Mouse (Mus musculus) midbrain, embryonic 14.5 days (tissue): ENCODE data around the gene Acat3. TPM values are rescaled to one million over a fixed set of nuclear protein-coding genes. Genes with fewer than 3 reads are reported as not detected.
"Not testable (repeated sequence)": the region's sequence is repeated elsewhere in the genome, so short reads cannot be mapped to it uniquely, and the experiment has no call there.

Source experiments
- ATAC-seq: fragments of 200-750 bp; cut with Nextera tagmentation; 2 replicates; pipeline ENCODE4 v1.8.0; 2017; ENCODE audit warnings: moderate number of reproducible peaks, moderate library complexity; ENCODE audit not compliant: low FRiP score, low TSS enrichment
- DNase-seq: peaks from one replicate; pipeline ENCODE4 v3.0.0-alpha.2; 2015
- H3K27ac ChIP-seq: fragments of 300-500 bp; sonication (generic); replicated peaks from 2 replicates; pipeline ENCODE4 v1.5.1; 2014; ENCODE audit warnings: mild to moderate bottlenecking, low read depth, low read length, moderate library complexity
- H3K27me3 ChIP-seq: fragments of 300-500 bp; sonication (generic); 2 replicates; pipeline ENCODE4 v1.6.1; 2014; ENCODE audit warnings: low read length, control low read depth, mixed read lengths; ENCODE audit not compliant: control insufficient read depth, insufficient read depth
- H3K36me3 ChIP-seq: fragments of 300-500 bp; sonication (generic); 2 replicates; pipeline ENCODE4 v1.6.1; 2014; ENCODE audit warnings: low read length, control low read depth; ENCODE audit not compliant: control insufficient read depth, insufficient read depth
- H3K4me1 ChIP-seq: fragments of 300-500 bp; sonication (generic); 2 replicates; pipeline ENCODE4 v1.6.1; 2014; ENCODE audit warnings: mild to moderate bottlenecking, antibody characterized with exemption, low read length, control low read depth; ENCODE audit not compliant: control insufficient read depth, insufficient read depth
- H3K4me2 ChIP-seq: fragments of 300-500 bp; sonication (generic); 2 replicates; pipeline ENCODE4 v1.6.1; 2014; ENCODE audit warnings: mild to moderate bottlenecking, low read length, moderate library complexity
- H3K4me3 ChIP-seq: fragments of 300-500 bp; sonication (generic); replicated peaks from 2 replicates; pipeline ENCODE4 v1.5.1; 2014; ENCODE audit warnings: low read depth, low read length
- H3K9ac ChIP-seq: fragments of 300-500 bp; sonication (generic); replicated peaks from 2 replicates; pipeline ENCODE4 v1.6.1; 2014; ENCODE audit warnings: mild to moderate bottlenecking, low read length, moderate library complexity
- H3K9me3 ChIP-seq: fragments of 300-500 bp; sonication (generic); 2 replicates; pipeline ENCODE4 v1.6.1; 2016; ENCODE audit warnings: low read length, control low read depth, mixed read lengths; ENCODE audit not compliant: control insufficient read depth
- WGBS: fragments of 180-500 bp; shearing (Covaris S2); extraction: QIAGEN DNeasy Blood & Tissue Kit; methylation state at CpG from one replicate; pipeline ENCODE4 v1.1.7; 2014; 5-methylcytosine and 5-hydroxymethylcytosine counted together
- polyA plus RNA-seq: library from polyadenylated mRNA; unstranded; fragments of >200 nt; fragmentation: Nextera tagmentation; extraction: Ambion mirVana; gene quantifications from 2 replicates; pipeline ENCODE4 v1.2.1, GENCODE M21; 2014

Acat3 gene
- polyA plus RNA-seq, 1 experiment from 2014 or later, result 0.53 TPM

DNA sequence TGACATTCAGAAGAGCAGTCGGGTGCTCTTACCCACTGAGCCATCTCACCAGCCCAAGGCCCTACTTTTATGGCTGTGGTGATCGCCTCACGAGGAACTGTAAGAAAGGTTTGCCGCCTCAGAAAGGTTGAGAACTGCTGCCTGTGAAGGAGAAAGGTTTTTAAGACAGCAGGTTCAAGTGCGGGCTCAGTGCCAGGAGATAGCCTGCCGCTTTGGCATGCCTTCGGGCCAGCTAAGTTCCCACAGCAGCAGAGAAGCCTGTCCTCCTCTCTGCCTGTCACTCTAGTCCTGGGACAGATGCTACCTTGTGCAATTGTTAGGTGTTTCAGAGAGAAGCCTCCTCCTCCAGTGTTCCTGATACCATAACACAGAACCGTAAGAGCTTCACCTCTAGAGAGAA lies 16.3 kb upstream of the Acat3 start:
- ATAC-seq (no peak), DNase-seq (no peak)
- H3K4me3 ChIP-seq, result no peak overlapping the region
- H3K36me3 ChIP-seq, result peaks cover 36% of the 10 kb centered on the region
- no peaks in the 10 kb centered on the region for H3K9me3 ChIP-seq
- H3K9ac ChIP-seq, result no peak overlapping the region
- 96% methylated on average over 8 of the region's 8 CpGs for WGBS
- H3K4me1 ChIP-seq, result peaks cover 9% of the 10 kb centered on the region
- no peak overlapping the region for H3K4me2 ChIP-seq
- no peaks in the 10 kb centered on the region for H3K27me3 ChIP-seq
- H3K27ac ChIP-seq, result no peak overlapping the region

DNA sequence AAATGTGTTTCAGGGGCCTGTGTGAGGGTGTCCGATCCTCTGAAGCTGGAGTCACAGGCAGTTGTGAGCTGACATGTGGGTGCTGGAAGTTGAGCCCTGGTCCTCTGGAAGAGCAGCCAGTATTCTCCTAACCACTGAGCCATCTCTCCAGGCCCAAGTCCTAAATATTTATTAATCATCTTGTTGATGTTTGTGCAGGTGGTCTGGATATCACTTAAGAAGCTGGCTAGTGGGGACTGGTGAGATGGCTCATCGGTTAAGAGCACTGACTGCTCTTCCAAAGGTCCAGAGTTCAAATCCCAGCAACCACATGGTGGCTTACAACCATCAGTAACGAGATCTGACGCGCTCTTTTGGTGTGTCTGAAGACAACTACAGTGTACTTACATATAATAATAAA lies 9.3 kb upstream of the Acat3 start:
- H3K4me2 ChIP-seq, result no peak overlapping the region
- ATAC-seq (no peak), DNase-seq (no peak)
- no peaks in the 10 kb centered on the region for H3K27me3 ChIP-seq
- no peak overlapping the region for H3K4me3 ChIP-seq
- H3K27ac ChIP-seq, result no peak overlapping the region
- no peaks in the 10 kb centered on the region for H3K9me3 ChIP-seq
- WGBS, result 95% methylated on average over 5 of the region's 5 CpGs
- H3K36me3 ChIP-seq, result peaks cover 70% of the 10 kb centered on the region
- H3K4me1 ChIP-seq, result no peaks in the 10 kb centered on the region
- H3K9ac ChIP-seq, result no peak overlapping the region

DNA sequence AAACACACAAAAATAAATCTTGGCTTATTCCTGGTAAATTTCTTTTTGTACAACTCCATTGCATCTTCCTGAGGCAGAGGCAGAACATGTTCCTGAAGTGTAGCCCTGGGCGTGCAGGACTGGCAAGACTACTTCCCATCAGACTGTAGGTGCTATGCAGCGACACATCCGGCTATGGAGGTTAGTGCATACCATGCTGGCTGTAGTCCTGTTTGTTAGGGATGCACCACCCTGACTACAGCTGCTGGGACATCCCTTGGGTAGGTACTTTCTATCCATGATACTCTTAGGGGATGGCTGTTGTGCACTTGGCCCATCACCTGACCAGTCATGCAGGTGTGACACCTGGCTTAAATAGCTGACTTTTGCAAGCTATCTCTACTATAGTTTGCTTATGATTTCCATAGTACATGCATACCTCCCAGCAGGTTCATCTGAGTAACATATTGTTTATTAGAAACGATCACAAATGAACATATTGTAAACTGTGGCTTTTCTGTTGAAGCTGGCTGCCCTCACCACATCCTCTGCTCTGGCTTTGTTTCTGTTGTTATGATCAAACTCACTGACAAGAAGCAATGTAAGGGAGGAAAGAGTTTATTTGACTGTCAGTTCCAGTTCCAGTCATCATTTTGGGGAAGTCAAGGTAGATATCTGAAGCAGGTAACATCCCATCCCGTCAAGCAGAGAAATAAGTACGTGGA lies 2.2 kb upstream of the Acat3 start:
- Histone ChIP-seq H3K4me2 (no peak overlapping the region), H3K36me3 (peaks cover 47% of the 10 kb centered on the region), H3K27ac (no peak overlapping the region), H3K27me3 (no peaks in the 10 kb centered on the region), H3K4me3 (no peak overlapping the region), H3K9me3 (no peaks in the 10 kb centered on the region), H3K9ac (no peak overlapping the region), H3K4me1 (no peaks in the 10 kb centered on the region)
- no peak for DNase-seq
- WGBS, result 92% methylated on average over 6 of the region's 6 CpGs
- ATAC-seq, result no peak

DNA sequence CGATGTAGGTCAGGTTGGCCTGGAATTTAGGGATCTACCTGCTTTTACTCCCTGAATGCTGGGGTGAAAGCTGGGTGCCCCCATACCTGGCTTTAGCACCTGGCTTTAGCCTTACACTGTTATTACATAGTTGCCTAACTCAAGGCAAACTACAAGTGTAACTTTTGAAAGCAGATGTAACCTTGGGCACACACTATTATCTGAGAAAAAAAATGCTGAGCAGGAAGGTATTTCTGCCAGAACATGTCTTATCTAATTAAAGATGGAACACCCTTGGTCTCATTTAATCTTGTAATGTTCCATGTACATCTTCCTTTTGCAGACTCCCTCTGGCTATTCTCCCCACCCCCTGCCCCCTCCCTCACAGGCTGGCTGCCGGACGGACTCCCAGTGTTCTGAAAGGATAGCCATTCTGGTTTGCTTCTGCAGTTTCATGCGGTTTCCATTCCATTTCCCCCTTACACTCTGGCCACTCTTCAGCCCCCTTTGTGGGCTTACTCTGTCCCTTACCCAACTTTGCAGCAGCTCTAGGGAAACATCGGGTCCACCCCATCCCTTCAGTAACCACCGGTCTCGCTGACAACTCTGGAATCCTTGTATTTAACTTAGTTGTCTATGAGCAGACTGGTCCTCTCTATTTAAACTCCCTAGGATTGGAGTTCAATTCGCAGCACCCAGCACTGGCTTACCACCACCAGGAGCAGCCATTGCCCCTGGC lies 1.3 kb upstream of the Acat3 start:
- Histone ChIP-seq H3K27me3 (no peaks in the 10 kb centered on the region), H3K4me1 (no peaks in the 10 kb centered on the region), H3K9ac (no peak overlapping the region), H3K4me2 (no peak overlapping the region), H3K4me3 (no peak overlapping the region), H3K9me3 (no peaks in the 10 kb centered on the region), H3K36me3 (peaks cover 43% of the 10 kb centered on the region), H3K27ac (no peak overlapping the region)
- ATAC-seq, result no peak
- DNase-seq, result no peak
- WGBS, result 80% methylated on average over 8 of the region's 8 CpGs

DNA sequence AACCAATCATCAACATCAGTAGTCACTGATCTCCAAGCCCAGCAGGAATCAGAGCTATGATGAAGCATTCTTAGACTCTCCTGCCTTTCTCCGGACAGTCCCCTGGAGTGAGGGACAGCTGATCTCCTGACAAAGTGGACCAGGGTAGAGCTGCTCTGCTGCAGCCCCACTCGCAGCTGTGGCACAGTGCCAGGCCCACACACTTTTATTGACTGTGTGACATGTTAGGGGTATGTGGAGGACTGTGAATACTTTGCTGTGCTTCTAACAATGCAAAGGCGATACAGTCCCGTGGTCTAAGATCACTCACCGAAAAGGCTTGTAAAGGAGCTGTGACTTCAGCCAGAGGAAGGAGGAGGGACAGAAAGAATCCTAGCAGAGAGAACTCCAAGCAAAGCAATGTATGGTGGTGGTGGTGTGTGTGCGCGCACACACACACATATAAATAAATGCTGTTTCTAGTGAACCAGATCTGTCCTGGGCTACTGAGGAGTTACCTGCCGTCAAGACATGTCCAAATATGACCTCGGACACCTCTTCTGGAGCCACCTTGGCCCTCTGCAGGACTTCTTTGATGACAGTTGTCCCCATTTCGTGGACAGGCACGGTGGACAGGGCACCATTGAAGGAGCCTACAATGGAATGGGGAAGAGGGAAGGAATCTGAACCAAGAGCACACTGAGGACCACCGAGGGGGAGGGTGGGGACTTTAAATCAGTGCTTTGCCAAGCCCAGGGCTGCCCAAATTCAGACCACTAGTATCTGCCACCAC lies 837 bp downstream of the Acat3 start:
- H3K9ac ChIP-seq, result not testable (repeated sequence)

DNA sequence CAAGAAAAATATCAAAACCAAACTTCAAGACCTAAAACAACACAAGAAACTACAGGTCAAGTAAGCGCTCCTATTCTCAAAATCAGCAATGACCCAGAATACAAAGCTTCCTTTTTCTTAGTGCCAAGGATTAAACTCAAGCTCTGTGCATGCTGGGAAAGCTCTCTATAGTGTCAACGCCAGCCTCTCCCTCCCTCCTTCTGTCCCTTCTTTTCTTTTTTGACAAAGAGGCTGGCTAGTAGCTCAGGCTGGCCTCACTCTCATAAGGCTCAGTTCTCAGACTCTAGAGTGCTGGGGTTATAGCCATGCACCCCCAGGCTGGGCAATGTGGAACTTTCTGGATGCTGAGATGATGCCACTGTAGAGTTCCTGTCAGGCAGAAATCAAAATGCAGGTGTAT lies 2.3 kb downstream of the Acat3 start:
- 29% methylated on average over 2 of the region's 2 CpGs for WGBS
- no peaks in the 10 kb centered on the region for H3K9me3 ChIP-seq
- H3K27ac ChIP-seq, result no peak overlapping the region

More for the DNA sequence above, 837 bp downstream of the Acat3 start:
- 43% methylated on average over 2 of the region's 12 CpGs for WGBS
- H3K4me3 ChIP-seq, H3K4me1 ChIP-seq, H3K27ac ChIP-seq, DNase-seq, H3K9me3 ChIP-seq, H3K27me3 ChIP-seq: not testable (repeated sequence)
- Histone ChIP-seq H3K4me2 (peak overlapping the region; percentile 43), H3K36me3 (peaks cover 23% of the 10 kb centered on the region)
- ATAC-seq, result 0 out of 2 replicates have a peak, but pooled peaks have one; percentile 24

DNA sequence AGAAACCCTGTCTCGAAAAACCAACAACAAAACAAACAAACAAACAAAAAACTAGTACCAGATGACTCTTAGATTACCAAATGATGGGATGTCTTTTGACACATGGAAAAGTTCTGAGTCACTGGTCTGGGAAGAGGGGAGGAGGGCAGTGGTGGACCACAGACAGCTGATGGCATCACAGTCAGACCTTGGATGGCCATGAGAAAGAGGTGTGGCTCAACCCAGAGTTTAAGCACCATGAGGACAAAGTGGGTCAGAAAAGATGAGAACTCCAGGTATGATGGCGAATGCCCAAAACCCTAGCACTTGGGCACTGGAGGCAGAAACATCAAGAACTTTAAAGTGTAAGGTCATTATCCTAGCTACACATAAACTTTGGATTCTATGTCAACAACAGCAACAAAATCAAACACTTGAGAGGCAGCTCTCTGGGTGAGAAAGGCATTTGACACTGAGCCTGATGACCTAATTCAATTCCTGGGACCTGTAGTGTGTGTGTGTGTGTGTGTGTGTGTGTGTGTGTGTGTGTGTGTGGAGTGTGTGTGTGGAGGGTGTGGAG lies 2.9 kb downstream of the Acat3 start:
- ATAC-seq (no peak), DNase-seq (no peak)
- Histone ChIP-seq H3K27ac (no peak overlapping the region), H3K4me3 (no peak overlapping the region), H3K9ac (no peak overlapping the region), H3K4me1 (no peaks in the 10 kb centered on the region), H3K27me3 (no peaks in the 10 kb centered on the region), H3K9me3 (no peaks in the 10 kb centered on the region), H3K4me2 (no peak overlapping the region), H3K36me3 (peaks cover 5% of the 10 kb centered on the region)
- WGBS, result 90% methylated on average over 2 of the region's 2 CpGs

More for the DNA sequence above, 2.3 kb downstream of the Acat3 start:
- Histone ChIP-seq H3K27me3 (no peaks in the 10 kb centered on the region), H3K9ac (no peak overlapping the region), H3K36me3 (peaks cover 11% of the 10 kb centered on the region), H3K4me2 (no peak overlapping the region), H3K4me3 (no peak overlapping the region), H3K4me1 (no peaks in the 10 kb centered on the region)
- DNase-seq (peak; percentile 13), ATAC-seq (no peak)

DNA sequence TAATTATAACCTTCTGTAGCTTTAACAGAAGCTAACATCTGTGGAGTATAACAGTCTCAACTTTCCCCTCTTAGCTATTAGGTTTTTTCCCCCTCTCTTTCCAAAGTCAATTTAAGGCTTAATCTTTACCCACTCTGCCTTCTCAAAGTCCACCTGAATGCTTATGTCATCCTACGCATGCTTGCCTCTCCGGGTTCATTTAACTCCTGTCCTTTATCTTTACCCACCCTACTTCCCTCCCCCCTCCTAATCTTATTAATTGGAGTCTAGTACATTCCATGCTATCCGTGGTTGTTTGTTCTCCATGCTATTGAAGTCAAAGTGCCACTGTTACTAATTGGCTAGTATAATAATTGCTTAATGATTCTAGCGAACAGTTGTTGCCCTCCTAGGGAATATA lies 4.7 kb downstream of the Acat3 start:
- Histone ChIP-seq H3K36me3 (no peaks in the 10 kb centered on the region), H3K4me3 (no peak overlapping the region), H3K9ac (no peak overlapping the region), H3K9me3 (no peaks in the 10 kb centered on the region), H3K27ac (no peak overlapping the region), H3K4me1 (no peaks in the 10 kb centered on the region), H3K4me2 (no peak overlapping the region), H3K27me3 (no peaks in the 10 kb centered on the region)
- no peak for ATAC-seq
- WGBS, result 67% methylated on average over 4 of the region's 4 CpGs
- DNase-seq, result no peak
